Mouse (Mus musculus): ENCODE measurements around the gene Cacna2d4. TPM values are rescaled to one million over a fixed set of nuclear protein-coding genes. Genes with fewer than 3 reads are reported as not detected.
"Not testable (repeated sequence)": the region's sequence is repeated elsewhere in the genome, so short reads cannot be mapped to it uniquely, and the experiment has no call there.

The Cacna2d4 gene
- polyA plus RNA-seq, 1 experiment from 2014 or later, result 0.58 TPM

DNA sequence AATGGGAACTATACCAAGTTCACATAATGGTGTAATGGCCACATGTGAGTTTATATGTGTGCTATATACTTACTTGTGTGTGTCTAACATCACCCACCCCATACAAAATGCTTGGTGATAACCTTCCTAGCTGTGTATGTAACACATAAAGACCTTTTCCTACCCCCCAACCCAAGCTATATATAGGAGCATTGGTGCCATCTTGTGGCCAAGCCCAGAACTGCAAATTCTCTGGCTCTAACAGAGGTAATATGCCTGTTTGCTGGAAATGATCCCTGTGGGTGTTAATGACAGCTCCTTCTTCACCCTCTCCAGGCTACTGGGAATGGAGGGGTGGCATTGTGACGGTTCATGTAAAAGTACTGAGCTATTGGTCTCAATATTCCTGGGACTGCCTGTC, 111.9 kb downstream of the Cacna2d4 start:
- H3K4me2 ChIP-seq (ENCODE audit: low read length), result no peak overlapping the region
- 0% methylated on average over 1 of the region's 1 CpGs for WGBS
- H3K27ac ChIP-seq (replicated peaks; ENCODE audit: low read depth, low read length), result no peak overlapping the region
- ATAC-seq (ENCODE audit: low FRiP score, low TSS enrichment) (peak; percentile 22; the same call in 1 of the 2 replicates), DNase-seq (peak; percentile 97)
- H3K4me3 ChIP-seq (replicated peaks; ENCODE audit: low read depth, low read length), result no peak overlapping the region
- peaks cover 2% of the 10 kb centered on the region for H3K36me3 ChIP-seq (ENCODE audit: control insufficient read depth, insufficient read depth, low read length)
- H3K9ac ChIP-seq (replicated peaks; ENCODE audit: low read length), result no peak overlapping the region
- no peaks in the 10 kb centered on the region for H3K4me1 ChIP-seq (ENCODE audit: control insufficient read depth, insufficient read depth, low read length)
- no peaks in the 10 kb centered on the region for H3K9me3 ChIP-seq (ENCODE audit: control insufficient read depth, low read length)
- H3K27me3 ChIP-seq (ENCODE audit: control insufficient read depth, insufficient read depth, low read length), result no peaks in the 10 kb centered on the region

DNA sequence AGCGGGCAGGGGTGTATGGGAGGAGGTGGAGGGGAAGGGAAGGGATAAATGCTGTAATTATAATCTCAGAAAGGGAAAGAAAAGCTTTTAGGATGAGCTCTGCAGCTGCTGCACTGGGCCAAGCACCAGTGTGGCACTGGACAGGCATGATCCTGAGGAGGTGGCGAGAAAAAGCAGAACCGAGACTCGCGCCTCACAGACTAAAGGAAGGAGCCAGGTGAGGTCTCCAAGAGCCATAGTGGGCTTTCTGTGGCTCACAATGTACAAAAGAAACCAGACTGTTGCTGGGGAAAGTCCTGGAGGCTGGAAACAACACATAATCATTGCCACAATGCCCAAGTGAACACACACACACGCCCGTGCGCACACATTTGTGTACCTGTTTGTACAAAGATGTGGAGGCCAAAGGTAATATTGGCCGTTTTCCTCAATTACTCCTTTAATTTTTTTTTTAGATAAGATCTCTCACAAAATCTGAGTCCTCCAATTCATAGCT, 114.4 kb downstream of the Cacna2d4 start:
- WGBS, result 89% methylated on average over 9 of the region's 9 CpGs
- no peak for DNase-seq
- H3K4me3 ChIP-seq (replicated peaks; ENCODE audit: low read depth, low read length), result no peak overlapping the region
- H3K36me3 ChIP-seq (ENCODE audit: control insufficient read depth, insufficient read depth, low read length), result peaks cover 25% of the 10 kb centered on the region
- H3K4me2 ChIP-seq (ENCODE audit: low read length), result no peak overlapping the region
- no peaks in the 10 kb centered on the region for H3K27me3 ChIP-seq (ENCODE audit: control insufficient read depth, insufficient read depth, low read length)
- ATAC-seq (ENCODE audit: low FRiP score, low TSS enrichment), result no peak
- no peaks in the 10 kb centered on the region for H3K9me3 ChIP-seq (ENCODE audit: control insufficient read depth, low read length)
- no peaks in the 10 kb centered on the region for H3K4me1 ChIP-seq (ENCODE audit: control insufficient read depth, insufficient read depth, low read length)
- no peak overlapping the region for H3K9ac ChIP-seq (replicated peaks; ENCODE audit: low read length)
- H3K27ac ChIP-seq (replicated peaks; ENCODE audit: low read depth, low read length), result no peak overlapping the region

DNA sequence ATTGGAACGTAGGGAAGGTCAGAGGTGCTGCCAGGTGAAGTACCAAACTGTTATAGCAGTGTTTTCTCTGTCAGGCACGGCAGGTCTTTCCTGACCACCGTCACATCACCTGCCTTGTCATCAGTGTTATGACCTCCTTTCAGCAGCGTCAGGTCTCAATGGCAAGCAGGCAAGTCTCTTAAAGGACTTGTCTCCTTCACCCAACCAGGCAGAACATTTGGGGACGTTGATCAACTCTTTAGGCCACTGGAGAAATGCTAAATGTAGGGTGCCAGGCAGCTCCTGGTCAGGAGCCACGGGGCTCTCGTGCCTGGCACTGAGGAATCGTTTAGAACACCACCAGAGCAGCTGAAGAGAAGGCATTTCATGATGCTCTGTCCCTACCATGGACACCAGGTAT, 115.3 kb downstream of the Cacna2d4 start:
- H3K27ac ChIP-seq (replicated peaks; ENCODE audit: low read depth, low read length), result no peak overlapping the region
- ATAC-seq (ENCODE audit: low FRiP score, low TSS enrichment) (no peak), DNase-seq (no peak)
- H3K9me3 ChIP-seq (ENCODE audit: control insufficient read depth, low read length), result no peaks in the 10 kb centered on the region
- no peak overlapping the region for H3K4me3 ChIP-seq (replicated peaks; ENCODE audit: low read depth, low read length)
- H3K9ac ChIP-seq (replicated peaks; ENCODE audit: low read length), result no peak overlapping the region
- no peaks in the 10 kb centered on the region for H3K4me1 ChIP-seq (ENCODE audit: control insufficient read depth, insufficient read depth, low read length)
- H3K36me3 ChIP-seq (ENCODE audit: control insufficient read depth, insufficient read depth, low read length), result peaks cover 30% of the 10 kb centered on the region
- 88% methylated on average over 8 of the region's 8 CpGs for WGBS
- no peaks in the 10 kb centered on the region for H3K27me3 ChIP-seq (ENCODE audit: control insufficient read depth, insufficient read depth, low read length)
- no peak overlapping the region for H3K4me2 ChIP-seq (ENCODE audit: low read length)

DNA sequence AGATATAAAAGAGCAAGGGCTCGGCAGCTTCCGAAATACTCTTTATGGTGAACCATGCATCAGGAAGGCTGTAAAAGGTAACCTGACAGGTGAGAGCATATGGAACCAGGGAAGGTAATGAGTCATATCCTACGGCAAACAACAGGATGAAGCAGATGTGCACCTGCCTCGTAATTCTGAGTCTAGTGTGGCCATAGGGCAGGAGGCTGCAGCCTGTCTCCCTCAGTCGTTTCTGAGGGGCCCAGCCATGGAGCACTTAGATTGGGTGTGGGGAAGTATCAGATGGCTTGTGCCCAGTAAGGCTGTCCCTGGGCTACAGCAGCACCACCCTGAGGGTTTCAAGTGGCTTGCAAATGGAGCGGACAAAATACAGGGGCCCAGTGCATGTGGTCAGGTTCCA, 116.2 kb downstream of the Cacna2d4 start:
- peaks cover 36% of the 10 kb centered on the region for H3K36me3 ChIP-seq (ENCODE audit: control insufficient read depth, insufficient read depth, low read length)
- H3K9me3 ChIP-seq (ENCODE audit: control insufficient read depth, low read length), result no peaks in the 10 kb centered on the region
- no peak overlapping the region for H3K4me2 ChIP-seq (ENCODE audit: low read length)
- DNase-seq (no peak), ATAC-seq (ENCODE audit: low FRiP score, low TSS enrichment) (no peak)
- no peak overlapping the region for H3K9ac ChIP-seq (replicated peaks; ENCODE audit: low read length)
- H3K4me3 ChIP-seq (replicated peaks; ENCODE audit: low read depth, low read length), result no peak overlapping the region
- H3K4me1 ChIP-seq (ENCODE audit: control insufficient read depth, insufficient read depth, low read length), result no peaks in the 10 kb centered on the region
- 95% methylated on average over 6 of the region's 6 CpGs for WGBS
- H3K27me3 ChIP-seq (ENCODE audit: control insufficient read depth, insufficient read depth, low read length), result no peaks in the 10 kb centered on the region
- no peak overlapping the region for H3K27ac ChIP-seq (replicated peaks; ENCODE audit: low read depth, low read length)

DNA sequence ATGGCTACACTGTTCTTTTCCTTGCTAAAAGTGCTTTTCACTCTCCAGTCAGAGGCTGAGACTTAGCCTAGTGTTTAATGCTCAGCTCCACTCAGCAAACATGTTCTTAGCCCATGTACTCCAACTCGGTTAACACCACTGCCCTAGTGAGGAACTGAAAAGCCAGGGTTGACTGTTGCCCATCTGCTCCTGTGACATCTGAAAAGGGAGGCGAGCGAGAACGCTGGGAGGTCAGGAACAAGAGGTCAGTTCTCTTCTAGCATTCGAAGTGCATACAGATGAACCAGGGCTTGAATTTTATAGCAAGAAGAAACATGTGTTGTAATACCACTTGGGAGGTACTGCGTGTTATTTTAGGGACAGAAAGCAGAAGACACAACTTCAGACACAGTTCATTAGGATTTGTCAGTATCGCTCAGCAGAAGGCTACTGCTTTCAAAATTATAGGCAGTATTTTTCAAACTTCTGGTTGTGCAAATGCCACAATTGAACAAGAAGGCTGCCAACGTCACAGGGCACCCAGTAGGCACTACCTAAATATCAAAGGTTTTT, 121.8 kb downstream of the Cacna2d4 start:
- WGBS, result 89% methylated on average over 8 of the region's 8 CpGs
- peaks cover 79% of the 10 kb centered on the region for H3K36me3 ChIP-seq (ENCODE audit: control insufficient read depth, insufficient read depth, low read length)

DNA sequence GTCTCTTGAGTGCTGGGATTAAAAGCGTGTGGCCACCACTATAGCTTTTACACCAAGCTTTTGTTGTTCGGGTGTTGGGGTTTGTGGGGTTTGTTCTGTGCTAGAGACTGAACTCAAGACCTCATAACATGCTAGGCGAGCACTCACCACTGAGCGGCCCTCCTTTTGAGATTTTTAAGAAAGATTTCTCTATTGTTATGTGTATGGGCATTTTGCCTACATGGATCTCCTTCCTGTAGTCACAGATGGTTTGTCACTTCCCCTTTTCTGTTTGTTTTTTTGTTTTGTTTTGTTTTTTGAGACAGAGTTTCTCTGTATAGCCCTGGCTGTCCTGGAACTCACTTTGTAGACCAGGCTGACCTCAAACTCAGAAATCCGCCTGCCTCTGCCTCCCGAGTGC, 123.9 kb downstream of the Cacna2d4 start:
- H3K4me1 ChIP-seq (ENCODE audit: control insufficient read depth, insufficient read depth, low read length); H3K4me3 ChIP-seq (replicated peaks; ENCODE audit: low read depth, low read length); H3K9ac ChIP-seq (replicated peaks; ENCODE audit: low read length); ATAC-seq (ENCODE audit: low FRiP score, low TSS enrichment); H3K27ac ChIP-seq (replicated peaks; ENCODE audit: low read depth, low read length); H3K27me3 ChIP-seq (ENCODE audit: control insufficient read depth, insufficient read depth, low read length); H3K4me2 ChIP-seq (ENCODE audit: low read length); DNase-seq; H3K9me3 ChIP-seq (ENCODE audit: control insufficient read depth, low read length): not testable (repeated sequence)
- H3K36me3 ChIP-seq (ENCODE audit: control insufficient read depth, insufficient read depth, low read length), result peaks cover 66% of the 10 kb centered on the region
- 94% methylated on average over 6 of the region's 6 CpGs for WGBS

More for the DNA sequence above, 121.8 kb downstream of the Cacna2d4 start:
- DNase-seq, result no peak
- Histone ChIP-seq H3K27ac (replicated peaks; ENCODE audit: low read depth, low read length) (no peak overlapping the region), H3K27me3 (ENCODE audit: control insufficient read depth, insufficient read depth, low read length) (no peaks in the 10 kb centered on the region), H3K4me2 (ENCODE audit: low read length) (no peak overlapping the region), H3K4me3 (replicated peaks; ENCODE audit: low read depth, low read length) (no peak overlapping the region), H3K9ac (replicated peaks; ENCODE audit: low read length) (no peak overlapping the region), H3K4me1 (ENCODE audit: control insufficient read depth, insufficient read depth, low read length) (no peaks in the 10 kb centered on the region), H3K9me3 (ENCODE audit: control insufficient read depth, low read length) (no peaks in the 10 kb centered on the region)
- no peak for ATAC-seq (ENCODE audit: low FRiP score, low TSS enrichment)

DNA sequence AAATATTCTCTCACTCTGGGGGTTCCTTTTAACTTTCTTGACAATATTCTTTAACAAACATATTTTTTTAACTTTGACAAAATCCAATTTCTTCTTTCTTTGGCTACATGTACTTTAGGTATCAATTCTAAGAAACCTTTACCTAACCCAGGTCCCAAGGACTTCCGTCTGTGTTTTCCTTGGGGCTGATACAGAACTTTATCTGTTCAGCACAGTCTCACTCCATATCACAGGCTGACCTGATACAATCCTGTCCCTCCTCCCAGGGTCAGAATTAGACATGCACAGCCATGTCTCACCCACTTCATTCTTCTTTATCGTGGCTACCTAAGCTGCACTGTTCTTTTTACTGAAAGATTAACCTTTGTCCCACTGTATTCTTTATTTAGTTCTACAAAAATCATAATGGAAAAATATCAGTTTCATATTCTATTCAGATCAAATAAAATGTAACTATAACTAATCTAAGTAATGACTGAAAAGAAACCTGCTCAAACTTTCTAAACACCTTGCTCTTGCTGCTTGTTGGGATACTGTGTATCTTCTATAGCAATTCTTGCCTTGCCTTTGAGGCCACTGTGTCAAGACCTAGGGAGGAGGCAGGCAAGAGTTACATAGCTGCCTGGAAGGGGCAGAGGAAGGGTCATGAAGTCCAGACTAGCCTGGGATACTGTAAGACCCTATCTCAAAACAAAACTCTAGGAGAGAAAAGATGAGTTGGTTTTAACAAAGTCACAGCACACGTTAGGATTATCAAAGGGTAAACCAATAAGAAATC, 124.8 kb downstream of the Cacna2d4 start:
- ATAC-seq (ENCODE audit: low FRiP score, low TSS enrichment) (no peak), DNase-seq (no peak)
- peaks cover 66% of the 10 kb centered on the region for H3K36me3 ChIP-seq (ENCODE audit: control insufficient read depth, insufficient read depth, low read length)
- H3K4me1 ChIP-seq (ENCODE audit: control insufficient read depth, insufficient read depth, low read length), result no peaks in the 10 kb centered on the region
- no peaks in the 10 kb centered on the region for H3K27me3 ChIP-seq (ENCODE audit: control insufficient read depth, insufficient read depth, low read length)
- H3K4me2 ChIP-seq (ENCODE audit: low read length), result no peak overlapping the region
- no peak overlapping the region for H3K4me3 ChIP-seq (replicated peaks; ENCODE audit: low read depth, low read length)
- WGBS, result 91% methylated on average over 3 of the region's 3 CpGs
- H3K9ac ChIP-seq (replicated peaks; ENCODE audit: low read length), result no peak overlapping the region
- H3K27ac ChIP-seq (replicated peaks; ENCODE audit: low read depth, low read length), result no peak overlapping the region
- H3K9me3 ChIP-seq (ENCODE audit: control insufficient read depth, low read length), result no peaks in the 10 kb centered on the region

DNA sequence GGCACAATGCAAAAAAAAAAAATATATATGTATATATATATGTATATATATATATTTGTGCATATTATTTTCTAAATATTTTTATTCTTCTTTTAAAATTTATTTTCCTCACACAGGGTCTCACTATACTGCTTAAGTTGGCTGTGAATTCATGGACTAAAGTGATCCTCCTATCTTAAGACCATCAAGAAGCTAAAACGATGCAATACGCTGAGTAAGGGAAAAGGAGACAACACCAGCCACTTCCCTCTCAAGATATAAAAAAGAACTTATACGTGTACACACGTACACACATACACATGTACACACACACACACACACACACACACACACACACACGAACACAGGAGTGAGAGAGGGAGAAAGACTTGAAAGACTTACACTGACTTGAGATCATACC, 127.3 kb downstream of the Cacna2d4 start:
- peaks cover 56% of the 10 kb centered on the region for H3K36me3 ChIP-seq (ENCODE audit: control insufficient read depth, insufficient read depth, low read length)
- no peak overlapping the region for H3K9ac ChIP-seq (replicated peaks; ENCODE audit: low read length)
- ATAC-seq (ENCODE audit: low FRiP score, low TSS enrichment) (no peak), DNase-seq (no peak)
- H3K4me2 ChIP-seq (ENCODE audit: low read length), result no peak overlapping the region
- 96% methylated on average over 5 of the region's 5 CpGs for WGBS
- no peaks in the 10 kb centered on the region for H3K9me3 ChIP-seq (ENCODE audit: control insufficient read depth, low read length)
- no peaks in the 10 kb centered on the region for H3K4me1 ChIP-seq (ENCODE audit: control insufficient read depth, insufficient read depth, low read length)
- no peak overlapping the region for H3K27ac ChIP-seq (replicated peaks; ENCODE audit: low read depth, low read length)
- H3K27me3 ChIP-seq (ENCODE audit: control insufficient read depth, insufficient read depth, low read length), result no peaks in the 10 kb centered on the region
- H3K4me3 ChIP-seq (replicated peaks; ENCODE audit: low read depth, low read length), result no peak overlapping the region

DNA sequence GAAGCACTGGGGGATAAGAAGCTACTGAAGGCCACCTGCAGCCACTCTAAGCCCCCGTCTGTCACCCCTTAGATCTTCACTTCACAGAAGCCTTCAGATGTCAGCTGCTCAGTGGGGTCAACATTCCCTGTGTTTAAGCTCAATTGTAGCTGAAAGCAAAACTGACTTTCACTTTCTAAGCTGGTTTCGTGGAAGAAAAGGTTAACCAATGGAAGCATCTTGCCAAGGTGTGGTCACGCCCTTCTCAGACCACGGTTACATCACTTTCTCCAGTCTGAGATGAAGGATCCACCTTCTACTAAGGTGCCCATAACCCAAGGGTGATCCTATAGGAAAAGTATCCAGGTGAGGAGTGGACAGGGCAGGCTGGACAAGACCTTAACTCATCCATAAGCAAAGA, 130.5 kb downstream of the Cacna2d4 start:
- not testable (repeated sequence) for DNase-seq; H3K9me3 ChIP-seq (ENCODE audit: control insufficient read depth, low read length); H3K27ac ChIP-seq (replicated peaks; ENCODE audit: low read depth, low read length); ATAC-seq (ENCODE audit: low FRiP score, low TSS enrichment); H3K4me3 ChIP-seq (replicated peaks; ENCODE audit: low read depth, low read length); H3K4me2 ChIP-seq (ENCODE audit: low read length); H3K9ac ChIP-seq (replicated peaks; ENCODE audit: low read length); H3K4me1 ChIP-seq (ENCODE audit: control insufficient read depth, insufficient read depth, low read length); H3K27me3 ChIP-seq (ENCODE audit: control insufficient read depth, insufficient read depth, low read length)
- peaks cover 40% of the 10 kb centered on the region for H3K36me3 ChIP-seq (ENCODE audit: control insufficient read depth, insufficient read depth, low read length)
- 92% methylated on average over 3 of the region's 4 CpGs for WGBS
